16 mouse cellular contexts compared by ENCODE assay signal in the genomic region with DNA sequence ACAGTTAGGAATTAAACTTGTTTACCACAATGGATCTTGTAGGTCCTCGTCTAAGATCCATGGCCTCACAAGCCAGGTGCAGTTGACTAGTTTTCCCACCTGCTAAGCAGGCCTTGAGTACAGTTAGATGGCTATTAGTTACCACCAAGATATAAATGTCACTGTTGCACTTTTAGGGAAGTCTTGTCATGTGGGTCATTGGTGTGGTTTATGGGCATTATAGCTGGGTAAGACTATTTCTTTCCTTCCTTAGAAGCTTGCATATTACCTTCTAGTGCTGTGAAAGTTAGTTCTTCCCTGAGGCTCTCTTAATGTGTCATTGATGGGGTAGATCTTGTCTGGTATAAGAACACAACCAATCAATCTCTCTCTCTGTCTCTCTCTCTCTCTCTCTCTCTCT.
A peak's percentile ranks its signal among the peaks of the same experiment; 100 is the strongest.
DNase-seq lines count a peak whose midpoint lies in the region; ATAC-seq lines count a peak whose summit lies in the region.
"Had no signal": no experiment of that assay in that cellular context is flagged by ENCODE, and none has a peak within 500 bp of the region (broad histone marks: within the 10 kb centered on the region; RNA-seq: fewer than 3 reads in every experiment).

No protein-coding gene starts in this region.

- ATAC-seq in granulocyte monocyte progenitor cell, adult 5-6 weeks (replicated peaks; ENCODE audit: poor library complexity, severe bottlenecking) = peak; percentile 66
- ATAC-seq in megakaryocyte, adult 5-6 weeks (ENCODE audit: poor library complexity, severe bottlenecking) = peak; percentile 66
- ATAC-seq: forebrain, embryonic 14.5 days; forebrain, embryonic 16.5 days had no signal

- intact Hi-C loops in left cerebral cortex, postnatal 4 days (cut with DNase I) = no loop called here

- DNase-seq in thymus, postnatal 25 days = no peak
- DNase-seq in left cerebral cortex, postnatal 4 days = no peak
- DNase-seq in adrenal gland, adult (ENCODE audit: inconsistent age in 2 of 2, low spot score in 1 of 2) = no peak
- DNase-seq: adrenal gland, adult 8-10 months; adrenal gland, postnatal 14 days; adrenal gland, postnatal 36 days; cerebellum, adult 11-12 months; cerebellum, adult 2 months; cerebellum, adult 9-10 months; cerebellum, postnatal 10 days; cerebellum, postnatal 25 days; embryo, embryonic 11 days had no signal
